Mouse (Mus musculus) T-helper 17 cell (primary cell): ENCODE data around the gene Zfp639.

ENCODE experiments used
- in situ Hi-C, 2 experiments: fragments of 300-600 bp; cut with MboI, MseI; formaldehyde crosslinking; loops; 1 replicate in 1 of 2; 2 replicates in 1 of 2; pipeline ENCODE4 v1.15.1; 2025; ENCODE audit warnings: high pct_unique_total_duplicates in 2 of 2

Gene Zfp639

GRCm38 (mm10) chr3:32496711-32497070 lies 13.4 kb upstream of the Zfp639 start:
- in situ Hi-C loops, result loop anchor here (10.0 to 25.0 kb wide), 2 partner anchors 709 to 1272 kb away; no protein-coding TSS in a partner anchor

GRCm38 (mm10) chr3:32500346-32500745 lies 9.7 kb upstream of the Zfp639 start:
- in situ Hi-C loops, result loop anchor here (5.0 to 25.0 kb wide), 7 partner anchors 123 to 1713 kb away; partner anchors contain the start of gene Sec62 (in 1 of the 2)

- in situ Hi-C loops, result loop anchor here (25.0 kb wide), 3 partner anchors 719 to 1719 kb away; partner anchors contain the start of gene Sec62 (in 1 of the 2)
Observed at GRCm38 (mm10) chr3:32505841-32506240, 4.2 kb upstream of the Zfp639 start.

- in situ Hi-C loops, result loop anchor here (25.0 kb wide), 3 partner anchors 719 to 1719 kb away; partner anchors contain the start of gene Sec62 (in 1 of the 2)
Observed at GRCm38 (mm10) chr3:32506366-32507225, 3.5 kb upstream of the Zfp639 start.

GRCm38 (mm10) chr3:32508666-32509324 lies 1.3 kb upstream of the Zfp639 start:
- in situ Hi-C loops, result loop anchor here (25.0 kb wide), 3 partner anchors 721 to 1721 kb away; partner anchors contain the start of gene Sec62 (in 1 of the 2)

- in situ Hi-C loops, result loop anchor here (25.0 kb wide), 3 partner anchors 723 to 1723 kb away; partner anchors contain the start of gene Sec62 (in 1 of the 2)
Observed at GRCm38 (mm10) chr3:32510375-32511190, 524 bp downstream of the Zfp639 start.

GRCm38 (mm10) chr3:32511191-32511550 lies 1.1 kb downstream of the Zfp639 start:
- in situ Hi-C loops, result loop anchor here (25.0 kb wide), 3 partner anchors 724 to 1724 kb away; partner anchors contain the start of gene Sec62 (in 1 of the 2)

GRCm38 (mm10) chr3:32512686-32513284 lies 2.7 kb downstream of the Zfp639 start:
- in situ Hi-C loops, result loop anchor here (25.0 kb wide), 3 partner anchors 725 to 1725 kb away; partner anchors contain the start of gene Sec62 (in 1 of the 2)

- in situ Hi-C loops, result loop anchor here (25.0 kb wide), 3 partner anchors 726 to 1726 kb away; partner anchors contain the start of gene Sec62 (in 1 of the 2)
Observed at GRCm38 (mm10) chr3:32513528-32513927, 3.5 kb downstream of the Zfp639 start.

GRCm38 (mm10) chr3:32527181-32527580 lies 17.1 kb downstream of the Zfp639 start:
- in situ Hi-C loops, result loop anchor here (5.0 to 25.0 kb wide), 2 partner anchors 180 to 1285 kb away; partner anchors contain the start of gene Actl6a (in 1 of the 2)

- in situ Hi-C loops, result loop anchor here (5.0 to 25.0 kb wide), 2 partner anchors 178 to 1283 kb away; partner anchors contain the start of gene Actl6a (in 1 of the 2)
Observed at GRCm38 (mm10) chr3:32529303-32529898, 19.3 kb downstream of the Zfp639 start, which contains the start of gene Mfn1. TSS of gene Mfn1 (plus strand) at chr3:32529465.

- in situ Hi-C loops, result loop anchor here in 1 of 2 experiments (25.0 kb wide), 1 partner anchor 1282 kb away; no protein-coding TSS in a partner anchor
Observed at GRCm38 (mm10) chr3:32530041-32530440, 20.0 kb downstream of the Zfp639 start.

GRCm38 (mm10) chr3:32535692-32536091 lies 25.6 kb downstream of the Zfp639 start:
- in situ Hi-C loops, result loop anchor here in 1 of 2 experiments (25.0 kb wide), 1 partner anchor 1277 kb away; no protein-coding TSS in a partner anchor

GRCm38 (mm10) chr3:32537556-32537955 lies 27.5 kb downstream of the Zfp639 start:
- in situ Hi-C loops, result loop anchor here in 1 of 2 experiments (25.0 kb wide), 1 partner anchor 1275 kb away; no protein-coding TSS in a partner anchor

GRCm38 (mm10) chr3:32538091-32538490 lies 28.0 kb downstream of the Zfp639 start:
- in situ Hi-C loops, result loop anchor here in 1 of 2 experiments (25.0 kb wide), 1 partner anchor 1274 kb away; no protein-coding TSS in a partner anchor

- in situ Hi-C loops, result no loop called here
Observed at GRCm38 (mm10) chr3:32553061-32553460, 43.0 kb downstream of the Zfp639 start.

GRCm38 (mm10) chr3:32563401-32563800 lies 53.3 kb downstream of the Zfp639 start:
- in situ Hi-C loops, result no loop called here
